Mouse (Mus musculus): ENCODE data around the gene Olfr522. TPM values are rescaled to one million over a fixed set of nuclear protein-coding genes. Genes with fewer than 3 reads are reported as not detected.

Gene Olfr522
- polyA plus RNA-seq, 1 experiment from 2014 or later, result not detected

Other genes with a start within 250 kb of the Olfr522 start
- 0.28 and 0.36 TPM in 2 replicates for gene Utf1, start 221.0 kb downstream of the Olfr522 start, polyA plus RNA-seq (2015; fragmentation: Nextera tagmentation; extraction: Ambion mirVana)
- gene 6430531B16Rik, start 186.0 kb downstream of the Olfr522 start, polyA plus RNA-seq (2015; fragmentation: Nextera tagmentation; extraction: Ambion mirVana), result 0.85 and 1.1 TPM in 2 replicates
- 2.4 and 3.3 TPM in 2 replicates for gene Adam8, start 172.2 kb downstream of the Olfr522 start, polyA plus RNA-seq (2015; fragmentation: Nextera tagmentation; extraction: Ambion mirVana)
- gene Zfp511, start 128.4 kb downstream of the Olfr522 start, polyA plus RNA-seq (2015; fragmentation: Nextera tagmentation; extraction: Ambion mirVana), result 41.0 and 42.4 TPM in 2 replicates
- gene Tubgcp2, start 128.1 kb downstream of the Olfr522 start, polyA plus RNA-seq (2015; fragmentation: Nextera tagmentation; extraction: Ambion mirVana), result 66.3 and 70.1 TPM in 2 replicates
- gene Msx3, start 115.7 kb downstream of the Olfr522 start, polyA plus RNA-seq (2015; fragmentation: Nextera tagmentation; extraction: Ambion mirVana), result 0.20 TPM in 1 of 2 replicates, not detected in the other
- gene Caly, start 82.2 kb downstream of the Olfr522 start, polyA plus RNA-seq (2015; fragmentation: Nextera tagmentation; extraction: Ambion mirVana), result 3.1 and 4.0 TPM in 2 replicates
- 2.2 TPM in 1 of 2 replicates, not detected in the other for gene Prap1, start 71.4 kb downstream of the Olfr522 start, polyA plus RNA-seq (2015; fragmentation: Nextera tagmentation; extraction: Ambion mirVana)
- gene Fuom, start 62.3 kb downstream of the Olfr522 start, polyA plus RNA-seq (2015; fragmentation: Nextera tagmentation; extraction: Ambion mirVana), result 26.0 and 26.9 TPM in 2 replicates
- gene Paox, start 49.0 kb downstream of the Olfr522 start, polyA plus RNA-seq (2015; fragmentation: Nextera tagmentation; extraction: Ambion mirVana), result 18.1 and 19.2 TPM in 2 replicates
- 170 and 172 TPM in 2 replicates for gene Echs1, start 48.3 kb downstream of the Olfr522 start, polyA plus RNA-seq (2015; fragmentation: Nextera tagmentation; extraction: Ambion mirVana)
- 21.1 and 24.2 TPM in 2 replicates for gene Mtg1, start 27.2 kb downstream of the Olfr522 start, polyA plus RNA-seq (2015; fragmentation: Nextera tagmentation; extraction: Ambion mirVana)
- gene Sprn, start 9.9 kb downstream of the Olfr522 start, polyA plus RNA-seq (2015; fragmentation: Nextera tagmentation; extraction: Ambion mirVana), result 0.72 TPM in 2 replicates
- gene Olfr523, start 8.5 kb upstream of the Olfr522 start, polyA plus RNA-seq (2015; fragmentation: Nextera tagmentation; extraction: Ambion mirVana), result 0.07 TPM in 1 of 2 replicates, not detected in the other
- gene Olfr524, start 41.2 kb upstream of the Olfr522 start, polyA plus RNA-seq (2015; fragmentation: Nextera tagmentation; extraction: Ambion mirVana), result not detected in 2 replicates
- gene Cd163l1, start 53.5 kb upstream of the Olfr522 start, polyA plus RNA-seq (2015; fragmentation: Nextera tagmentation; extraction: Ambion mirVana), result not detected in 2 replicates
- gene 5830411N06Rik, start 82.5 kb upstream of the Olfr522 start, polyA plus RNA-seq (2015; fragmentation: Nextera tagmentation; extraction: Ambion mirVana), result not detected in 2 replicates
- gene Olfr525, start 156.1 kb upstream of the Olfr522 start, polyA plus RNA-seq (2015; fragmentation: Nextera tagmentation; extraction: Ambion mirVana), result not detected in 2 replicates
- not detected in 2 replicates for gene Olfr527, start 169.3 kb upstream of the Olfr522 start, polyA plus RNA-seq (2015; fragmentation: Nextera tagmentation; extraction: Ambion mirVana)
- not detected in 2 replicates for gene Olfr60, start 196.9 kb upstream of the Olfr522 start, polyA plus RNA-seq (2015; fragmentation: Nextera tagmentation; extraction: Ambion mirVana)
- not detected in 2 replicates for gene Olfr530, start 211.6 kb upstream of the Olfr522 start, polyA plus RNA-seq (2015; fragmentation: Nextera tagmentation; extraction: Ambion mirVana)
- not detected in 2 replicates for gene Olfr531, start 238.2 kb upstream of the Olfr522 start, polyA plus RNA-seq (2015; fragmentation: Nextera tagmentation; extraction: Ambion mirVana)